Mouse (Mus musculus) midbrain, embryonic 16.5 days (tissue): ENCODE results near the gene Src. TPM values are rescaled to one million over a fixed set of nuclear protein-coding genes. Genes with fewer than 3 reads are reported as not detected.

Experiments
- ATAC-seq: fragments of 200-750 bp; cut with Nextera tagmentation; 2 replicates; pipeline ENCODE4 v1.8.0; 2017; ENCODE audit warnings: moderate TSS enrichment
- H3K27ac ChIP-seq: fragments of 300-500 bp; sonication (generic); 2 replicates; pipeline ENCODE4 v1.5.1; 2014; ENCODE audit warnings: mild to moderate bottlenecking, low read length, mixed read lengths
- H3K27me3 ChIP-seq: fragments of 300-500 bp; sonication (generic); 2 replicates; pipeline ENCODE4 v1.6.1; 2014; ENCODE audit warnings: low read depth, low read length, mixed read lengths; ENCODE audit not compliant: control insufficient read depth, insufficient read depth
- H3K36me3 ChIP-seq: fragments of 300-500 bp; sonication (generic); 2 replicates; pipeline ENCODE4 v1.6.1; 2014; ENCODE audit warnings: mild to moderate bottlenecking, low read length, moderate library complexity, mixed read lengths; ENCODE audit not compliant: control insufficient read depth, insufficient read depth
- H3K4me1 ChIP-seq: fragments of 300-500 bp; sonication (generic); 2 replicates; pipeline ENCODE4 v1.6.1; 2014; ENCODE audit warnings: mild to moderate bottlenecking, low read length, mixed read lengths; ENCODE audit not compliant: control insufficient read depth, insufficient read depth
- H3K4me2 ChIP-seq: fragments of 300-500 bp; sonication (generic); 2 replicates; pipeline ENCODE4 v1.6.1; 2014; ENCODE audit warnings: mild to moderate bottlenecking, low read length, mixed read lengths
- H3K4me3 ChIP-seq: fragments of 300-500 bp; sonication (generic); 2 replicates; pipeline ENCODE4 v1.5.1; 2014; ENCODE audit warnings: low read depth, mild to moderate bottlenecking, low read length, moderate library complexity, mixed read lengths
- H3K9ac ChIP-seq: fragments of 300-500 bp; sonication (generic); 2 replicates; pipeline ENCODE4 v1.6.1; 2014; ENCODE audit warnings: low read depth, low read length, mixed read lengths
- H3K9me3 ChIP-seq: fragments of 300-500 bp; sonication (generic); replicated peaks from 2 replicates; pipeline ENCODE4 v1.6.1; 2014; ENCODE audit warnings: mild to moderate bottlenecking, low read length, mixed read lengths; ENCODE audit not compliant: control insufficient read depth, poor library complexity, severe bottlenecking
- WGBS: fragments of 180-500 bp; shearing (Covaris S2); extraction: QIAGEN DNeasy Blood & Tissue Kit; methylation state at CpG from one replicate; pipeline ENCODE4 v1.1.7; 2014; 5-methylcytosine and 5-hydroxymethylcytosine counted together
- polyA plus RNA-seq: library from polyadenylated mRNA; unstranded; fragments of >200 nt; fragmentation: Nextera tagmentation; extraction: Ambion mirVana; gene quantifications from 2 replicates; pipeline ENCODE4 v1.2.1, GENCODE M21; 2015

The Src gene
- polyA plus RNA-seq, 1 experiment from 2014 or later = 32.5 TPM

GRCm38 (mm10) chr2:157401261-157401660, 17.0 kb upstream of the Src start:
- Histone ChIP-seq H3K9ac (no peak overlapping the region), H3K4me3 (no peak overlapping the region), H3K9me3 (no peaks in the 10 kb centered on the region; the same call in 1 of the 2 replicates), H3K27me3 (no peaks in the 10 kb centered on the region), H3K4me2 (no peak overlapping the region), H3K4me1 (no peaks in the 10 kb centered on the region), H3K27ac (no peak overlapping the region), H3K36me3 (peaks cover 14% of the 10 kb centered on the region)
- ATAC-seq = no peak
- WGBS = 96% methylated on average over 2 of the region's 2 CpGs

DNA sequence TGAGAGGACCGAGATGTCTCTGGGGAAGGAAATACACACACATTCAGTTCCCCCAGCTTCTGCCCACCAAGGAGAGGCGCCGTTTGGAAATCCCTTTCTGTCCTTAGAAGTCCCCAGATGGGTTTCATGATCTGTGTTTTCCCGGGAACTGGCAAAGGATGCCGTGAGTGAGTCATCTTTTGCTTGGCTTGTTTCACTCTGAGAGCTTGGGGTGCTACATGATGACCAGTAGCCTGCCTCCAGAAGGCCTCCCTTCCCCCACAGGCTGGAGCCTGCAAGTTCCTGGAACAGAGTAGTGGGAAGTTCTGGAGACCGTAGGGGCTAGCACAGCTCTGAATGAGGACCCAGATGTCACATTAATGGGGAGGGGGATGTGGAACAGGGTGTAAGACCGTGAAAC, 10.6 kb upstream of the Src start:
- no peaks in the 10 kb centered on the region for H3K4me1 ChIP-seq
- H3K9me3 ChIP-seq = no peaks in the 10 kb centered on the region
- no peak overlapping the region for H3K4me2 ChIP-seq
- H3K27ac ChIP-seq = no peak overlapping the region
- H3K36me3 ChIP-seq = no peaks in the 10 kb centered on the region
- H3K27me3 ChIP-seq = no peaks in the 10 kb centered on the region
- no peak overlapping the region for H3K9ac ChIP-seq
- H3K4me3 ChIP-seq = no peak overlapping the region
- ATAC-seq = no peak
- 89% methylated on average over 7 of the region's 7 CpGs for WGBS

- H3K36me3 ChIP-seq = no peaks in the 10 kb centered on the region
- no peaks in the 10 kb centered on the region for H3K9me3 ChIP-seq
- WGBS = 62% methylated on average over 12 of the region's 12 CpGs
- H3K4me3 ChIP-seq = no peak overlapping the region
- no peaks in the 10 kb centered on the region for H3K4me1 ChIP-seq
- ATAC-seq = no peak
- H3K27ac ChIP-seq = no peak overlapping the region
- no peak overlapping the region for H3K9ac ChIP-seq
- H3K4me2 ChIP-seq = no peak overlapping the region
- H3K27me3 ChIP-seq = no peaks in the 10 kb centered on the region
Observed at GRCm38 (mm10) chr2:157409793-157410533, 8.3 kb upstream of the Src start.

GRCm38 (mm10) chr2:157411151-157411693, 7.0 kb upstream of the Src start:
- ATAC-seq = no peak
- 86% methylated on average over 6 of the region's 6 CpGs for WGBS

DNA sequence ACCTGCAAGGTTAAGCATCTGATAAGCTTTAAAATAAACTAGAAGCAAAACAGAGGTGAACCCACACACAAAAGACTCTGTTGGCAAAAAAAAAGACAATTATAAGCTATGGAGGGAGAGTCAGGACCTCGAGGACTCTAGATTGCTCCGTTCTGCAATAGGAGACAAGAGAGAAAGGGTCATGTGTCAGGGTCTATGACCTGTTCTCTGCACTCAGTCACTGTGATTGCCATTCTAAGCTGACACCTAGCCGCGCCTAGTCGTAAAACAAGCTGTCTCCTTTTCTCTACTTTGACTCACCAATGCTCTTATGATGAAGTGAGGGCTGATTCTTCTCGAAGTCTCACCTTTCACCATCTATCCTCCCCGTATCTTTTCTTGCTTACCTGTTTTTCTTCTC, 5.7 kb upstream of the Src start:
- Histone ChIP-seq H3K36me3 (no peaks in the 10 kb centered on the region), H3K27me3 (no peaks in the 10 kb centered on the region), H3K9me3 (no peaks in the 10 kb centered on the region), H3K9ac (no peak overlapping the region), H3K4me1 (no peaks in the 10 kb centered on the region), H3K27ac (no peak overlapping the region), H3K4me2 (no peak overlapping the region), H3K4me3 (no peak overlapping the region)
- 85% methylated on average over 7 of the region's 7 CpGs for WGBS
- no peak for ATAC-seq

More at GRCm38 (mm10) chr2:157411151-157411693, 7.0 kb upstream of the Src start:
- Histone ChIP-seq H3K27ac (no peak overlapping the region), H3K4me3 (no peak overlapping the region), H3K36me3 (no peaks in the 10 kb centered on the region), H3K27me3 (no peaks in the 10 kb centered on the region), H3K4me2 (no peak overlapping the region), H3K9me3 (no peaks in the 10 kb centered on the region), H3K4me1 (no peaks in the 10 kb centered on the region), H3K9ac (no peak overlapping the region)

DNA sequence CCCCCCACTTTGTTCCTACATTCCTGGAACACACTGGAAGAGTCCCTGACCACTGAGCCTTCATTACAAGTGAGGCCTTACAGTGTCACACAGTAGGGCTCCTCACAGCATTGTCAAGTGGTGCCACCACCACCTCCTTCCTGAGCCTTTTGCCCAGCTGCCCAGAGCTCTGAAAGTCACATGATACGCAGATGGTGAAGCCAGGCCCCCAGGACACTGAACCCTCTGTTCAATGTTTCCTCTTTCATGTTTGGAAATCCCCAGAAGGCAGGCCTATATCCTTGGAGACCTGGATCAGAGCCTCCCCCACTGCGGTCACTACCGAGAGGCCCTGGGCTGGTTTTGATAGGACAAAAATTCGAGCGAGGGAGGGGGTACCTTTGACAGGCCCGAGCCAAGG, 1.0 kb upstream of the Src start:
- H3K36me3 ChIP-seq = no peaks in the 10 kb centered on the region
- WGBS = 64% methylated on average over 6 of the region's 6 CpGs
- no peaks in the 10 kb centered on the region for H3K27me3 ChIP-seq
- ATAC-seq = no peak
- H3K9ac ChIP-seq = no peak overlapping the region
- H3K27ac ChIP-seq = no peak overlapping the region
- H3K4me2 ChIP-seq = no peak overlapping the region
- H3K4me1 ChIP-seq = peaks cover 7% of the 10 kb centered on the region
- no peaks in the 10 kb centered on the region for H3K9me3 ChIP-seq
- H3K4me3 ChIP-seq = no peak overlapping the region

GRCm38 (mm10) chr2:157418609-157419071, 396 bp downstream of the Src start:
- peaks cover 15% of the 10 kb centered on the region for H3K4me1 ChIP-seq
- no peaks in the 10 kb centered on the region for H3K27me3 ChIP-seq
- peak overlapping the region; percentile 15; the same call in 1 of the 2 replicates for H3K4me2 ChIP-seq
- no peak overlapping the region for H3K9ac ChIP-seq
- H3K27ac ChIP-seq = peak overlapping the region; percentile 45; the same call in 1 of the 2 replicates
- H3K4me3 ChIP-seq = no peak overlapping the region
- ATAC-seq = no peak
- no peaks in the 10 kb centered on the region for H3K36me3 ChIP-seq
- H3K9me3 ChIP-seq = no peaks in the 10 kb centered on the region
- WGBS = 2% methylated on average over 7 of the region's 7 CpGs

DNA sequence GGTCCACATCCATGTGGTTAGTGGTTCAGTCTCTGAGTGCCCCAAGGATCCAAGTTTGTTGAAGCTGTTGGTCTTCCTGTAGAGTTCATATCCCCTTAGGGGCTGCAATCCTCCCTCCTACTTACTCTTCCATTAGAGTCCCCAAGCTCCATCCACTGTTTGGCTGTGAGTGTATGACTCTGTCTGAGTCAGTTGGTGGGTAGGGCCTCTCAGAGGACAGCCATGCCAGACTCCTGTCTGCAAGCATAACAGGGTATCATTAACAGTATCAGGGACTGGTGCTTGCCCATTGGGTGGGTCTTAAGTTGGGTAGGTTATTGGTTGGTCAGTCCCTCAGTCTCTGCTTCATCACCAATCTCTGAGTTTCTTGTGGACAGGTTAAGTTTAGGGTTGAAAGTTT, 1.3 kb downstream of the Src start:
- no peak for ATAC-seq
- Histone ChIP-seq H3K4me2 (no peak overlapping the region), H3K4me1 (peaks cover 15% of the 10 kb centered on the region), H3K27ac (no peak overlapping the region), H3K9ac (no peak overlapping the region), H3K4me3 (no peak overlapping the region), H3K36me3 (no peaks in the 10 kb centered on the region), H3K9me3 (no peaks in the 10 kb centered on the region), H3K27me3 (no peaks in the 10 kb centered on the region)

DNA sequence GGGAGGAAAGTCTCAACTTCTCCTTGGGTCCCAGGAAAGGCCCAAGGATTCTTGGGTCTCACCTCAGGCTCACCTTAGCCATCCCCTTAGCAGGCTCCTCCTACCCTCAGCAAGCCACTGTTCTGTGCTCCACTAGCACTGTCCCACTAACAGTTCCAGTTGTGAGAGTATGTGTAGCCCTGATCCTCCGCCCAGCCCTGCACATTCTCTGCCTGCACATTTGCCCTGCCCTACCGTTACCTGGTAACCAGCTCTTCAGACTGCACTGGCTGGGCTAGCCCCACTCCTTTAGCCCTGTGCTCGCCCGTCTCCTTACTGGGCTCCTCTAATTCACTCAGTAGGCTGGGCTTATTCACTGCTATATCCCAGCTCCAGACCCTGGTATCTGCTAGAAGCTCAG, 2.2 kb downstream of the Src start:
- ATAC-seq = no peak
- Histone ChIP-seq H3K27me3 (no peaks in the 10 kb centered on the region), H3K36me3 (no peaks in the 10 kb centered on the region), H3K4me1 (peaks cover 23% of the 10 kb centered on the region), H3K9ac (no peak overlapping the region), H3K9me3 (no peaks in the 10 kb centered on the region), H3K4me2 (no peak overlapping the region), H3K4me3 (no peak overlapping the region), H3K27ac (no peak overlapping the region)
- 77% methylated on average over 4 of the region's 4 CpGs for WGBS
